Mouse (Mus musculus): ENCODE measurements at regions not wholly inside any gene's neighbourhood (a gene's known extent, or its start where the extent isn't known, plus 50 kb on each side); places are given as distances from the start of the nearest gene placed in this dataset.

DNA sequence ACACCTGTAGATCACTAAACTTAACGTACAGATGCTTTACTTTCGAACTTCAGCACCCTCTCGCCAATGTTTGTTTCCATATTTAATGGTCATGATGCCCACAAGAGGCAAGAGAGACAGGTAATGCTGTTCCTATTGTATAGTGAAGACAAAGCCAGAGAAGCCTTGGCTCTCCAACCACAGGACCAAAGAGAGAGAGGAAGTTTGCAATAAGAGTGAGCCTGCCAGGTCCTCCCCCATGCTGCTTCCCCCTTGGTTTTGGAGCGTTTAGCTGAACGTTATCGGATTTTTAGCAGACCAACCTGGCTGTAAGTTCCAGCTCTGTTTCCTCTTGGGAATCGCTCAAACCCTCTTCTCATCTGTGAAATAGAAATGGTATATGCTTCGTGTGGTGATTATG lies 150.1 kb upstream of the Bmper start:
- ATAC-seq (ENCODE audit: low read depth), result no peak
- no peak overlapping the region for H3K4me3 ChIP-seq
- no peaks in the 10 kb centered on the region for H3K36me3 ChIP-seq
- WGBS, result 82% methylated on average over 8 of the region's 8 CpGs
- H3K27ac ChIP-seq (replicated peaks), result no peak overlapping the region
- H3K9me3 ChIP-seq, result 0 out of 2 replicates have a peak, but pooled peaks cover 4% of the 10 kb centered on the region
- peaks cover 13% of the 10 kb centered on the region for H3K4me1 ChIP-seq (replicated peaks)
- no peaks in the 10 kb centered on the region for H3K27me3 ChIP-seq
- no peak overlapping the region for H3K4me2 ChIP-seq
- H3K9ac ChIP-seq, result no peak overlapping the region

GRCm38 (mm10) chr9:23083562-23083961 lies 139.3 kb upstream of the Bmper start:
- peak overlapping the region; percentile 83 for H3K27ac ChIP-seq (replicated peaks)
- peak; percentile 84 for ATAC-seq (ENCODE audit: low read depth)
- H3K36me3 ChIP-seq, result no peaks in the 10 kb centered on the region
- no peak overlapping the region for H3K4me3 ChIP-seq
- 10% methylated on average over 17 of the region's 17 CpGs for WGBS
- H3K4me1 ChIP-seq (replicated peaks), result peaks cover 20% of the 10 kb centered on the region
- H3K27me3 ChIP-seq, result peaks cover 3% of the 10 kb centered on the region; the same call in 1 of the 2 replicates
- H3K9me3 ChIP-seq, result no peaks in the 10 kb centered on the region
- peak overlapping the region; percentile 40 for H3K4me2 ChIP-seq
- H3K9ac ChIP-seq, result 0 out of 2 replicates have a peak overlapping the region, but pooled peaks have one; percentile 6

- Histone ChIP-seq H3K4me3 (no peak overlapping the region), H3K9me3 (no peaks in the 10 kb centered on the region), H3K4me2 (no peak overlapping the region), H3K36me3 (no peaks in the 10 kb centered on the region), H3K27ac (replicated peaks) (no peak overlapping the region), H3K4me1 (replicated peaks) (peaks cover 7% of the 10 kb centered on the region; the same call in 1 of the 2 replicates), H3K27me3 (peaks cover 3% of the 10 kb centered on the region; the same call in 1 of the 2 replicates), H3K9ac (no peak overlapping the region)
- ATAC-seq (ENCODE audit: low read depth), result no peak
- WGBS, result 83% methylated on average over 2 of the region's 2 CpGs
Measured at GRCm38 (mm10) chr9:23089339-23089738, 133.5 kb upstream of the Bmper start.

DNA sequence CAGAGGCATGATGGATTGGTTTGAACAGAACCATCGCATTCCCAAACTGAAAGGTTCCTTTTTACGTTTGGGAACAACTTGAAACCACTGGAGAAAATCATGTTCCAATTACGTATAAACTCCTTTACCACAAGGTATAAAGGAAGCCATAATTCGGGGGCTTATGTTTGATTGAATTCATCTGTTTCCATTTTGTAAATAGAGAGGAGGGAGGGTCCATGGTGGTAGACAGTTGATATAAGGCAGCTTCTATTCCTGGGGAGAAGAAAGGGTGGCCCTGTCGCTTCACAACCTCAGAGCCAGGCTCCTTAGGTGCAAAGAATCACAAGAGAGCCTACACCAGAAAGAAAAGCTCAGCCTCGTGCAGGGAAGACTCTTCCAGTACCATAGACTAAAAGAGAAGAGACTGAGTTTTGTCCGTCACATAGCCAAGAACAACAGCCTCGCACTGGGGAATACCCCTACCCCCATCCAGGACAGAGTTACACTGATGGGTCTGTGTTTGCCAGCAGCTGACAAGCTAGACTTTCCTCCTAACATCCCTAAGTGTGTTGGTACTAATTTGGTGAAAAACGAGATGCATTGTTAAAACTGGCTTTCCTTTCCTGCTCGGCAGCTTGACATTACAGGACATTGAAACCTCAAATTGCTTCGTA lies 125.6 kb upstream of the Bmper start:
- Histone ChIP-seq H3K4me3 (no peak overlapping the region), H3K27me3 (no peaks in the 10 kb centered on the region), H3K36me3 (no peaks in the 10 kb centered on the region), H3K4me2 (no peak overlapping the region), H3K27ac (replicated peaks) (no peak overlapping the region), H3K9ac (no peak overlapping the region), H3K4me1 (replicated peaks) (peaks cover 3% of the 10 kb centered on the region), H3K9me3 (no peaks in the 10 kb centered on the region)
- ATAC-seq (ENCODE audit: low read depth), result no peak
- WGBS, result 76% methylated on average over 11 of the region's 11 CpGs

DNA sequence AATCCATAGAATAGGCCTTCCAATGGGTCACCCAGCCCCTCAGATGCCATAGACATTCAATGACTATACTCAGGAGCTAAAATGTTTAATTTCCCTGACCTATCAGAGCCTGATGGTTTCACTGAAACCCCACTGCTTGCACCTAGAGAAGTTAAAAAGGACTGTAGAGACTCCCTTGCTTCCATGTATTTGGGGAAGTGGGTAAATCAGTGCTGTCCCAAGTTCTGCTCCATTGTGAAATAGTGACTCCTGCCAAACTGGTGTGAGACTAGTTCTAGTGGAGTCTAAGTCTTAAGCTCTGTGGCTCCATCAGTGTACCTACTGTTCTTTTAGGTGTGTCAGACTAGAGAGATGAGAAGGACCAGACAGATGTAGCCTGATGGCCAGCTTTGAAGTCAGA lies 121.3 kb upstream of the Bmper start:
- H3K27me3 ChIP-seq, result no peaks in the 10 kb centered on the region
- 0 out of 2 replicates have a peak, but pooled peaks have one; percentile 5 for ATAC-seq (ENCODE audit: low read depth)

GRCm38 (mm10) chr9:23101990-23102796 lies 120.7 kb upstream of the Bmper start:
- Histone ChIP-seq H3K27me3 (no peaks in the 10 kb centered on the region), H3K9ac (no peak overlapping the region), H3K36me3 (no peaks in the 10 kb centered on the region), H3K4me2 (no peak overlapping the region), H3K27ac (replicated peaks) (0 out of 2 replicates have a peak overlapping the region, but pooled peaks have one; percentile 2), H3K4me3 (no peak overlapping the region), H3K9me3 (no peaks in the 10 kb centered on the region), H3K4me1 (replicated peaks) (peaks cover 6% of the 10 kb centered on the region)
- WGBS, result 32% methylated on average over 9 of the region's 9 CpGs
- ATAC-seq (ENCODE audit: low read depth), result peak; percentile 91

More for the DNA sequence above, 121.3 kb upstream of the Bmper start:
- Histone ChIP-seq H3K9me3 (no peaks in the 10 kb centered on the region), H3K9ac (no peak overlapping the region), H3K4me2 (no peak overlapping the region), H3K4me3 (no peak overlapping the region), H3K4me1 (replicated peaks) (peaks cover 6% of the 10 kb centered on the region), H3K27ac (replicated peaks) (no peak overlapping the region), H3K36me3 (no peaks in the 10 kb centered on the region)

- Histone ChIP-seq H3K27ac (replicated peaks) (no peak overlapping the region), H3K4me1 (replicated peaks) (no peaks in the 10 kb centered on the region), H3K36me3 (no peaks in the 10 kb centered on the region), H3K4me3 (no peak overlapping the region), H3K4me2 (no peak overlapping the region), H3K9me3 (no peaks in the 10 kb centered on the region), H3K9ac (no peak overlapping the region), H3K27me3 (no peaks in the 10 kb centered on the region)
- 57% methylated on average over 6 of the region's 6 CpGs for WGBS
- ATAC-seq (ENCODE audit: low read depth), result no peak
Measured at GRCm38 (mm10) chr9:23111500-23111899, 111.4 kb upstream of the Bmper start.

DNA sequence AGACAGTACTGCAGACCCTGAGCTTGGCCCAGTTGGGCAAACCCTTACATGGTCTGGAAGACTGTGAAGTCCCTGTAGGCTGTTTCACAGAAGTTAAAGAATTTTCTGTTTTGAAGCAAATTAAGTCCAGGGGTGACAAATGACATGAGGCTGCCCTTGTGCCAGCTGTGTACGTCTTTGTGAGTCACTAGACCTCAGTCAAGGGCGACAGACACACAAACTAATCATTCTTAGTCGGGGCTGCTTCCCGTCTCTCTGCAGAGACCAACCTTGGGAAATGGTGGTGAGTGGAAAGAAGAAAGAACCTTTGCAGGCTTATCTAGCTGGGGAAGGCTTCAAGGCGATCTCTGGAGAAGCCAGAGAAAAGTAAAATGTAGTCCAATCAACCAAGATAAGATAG lies 107.8 kb upstream of the Bmper start:
- no peak for ATAC-seq (ENCODE audit: low read depth)
- H3K27me3 ChIP-seq, result no peaks in the 10 kb centered on the region
- no peak overlapping the region for H3K9ac ChIP-seq
- H3K4me3 ChIP-seq, result no peak overlapping the region
- H3K27ac ChIP-seq (replicated peaks), result no peak overlapping the region
- H3K36me3 ChIP-seq, result no peaks in the 10 kb centered on the region
- 81% methylated on average over 5 of the region's 5 CpGs for WGBS
- no peak overlapping the region for H3K4me2 ChIP-seq
- H3K9me3 ChIP-seq, result no peaks in the 10 kb centered on the region
- no peaks in the 10 kb centered on the region for H3K4me1 ChIP-seq (replicated peaks)

- ATAC-seq (ENCODE audit: low read depth), result no peak
- WGBS, result 88% methylated on average over 5 of the region's 5 CpGs
- H3K36me3 ChIP-seq, result no peaks in the 10 kb centered on the region
Measured at GRCm38 (mm10) chr9:23115540-23115939, 107.3 kb upstream of the Bmper start.

DNA sequence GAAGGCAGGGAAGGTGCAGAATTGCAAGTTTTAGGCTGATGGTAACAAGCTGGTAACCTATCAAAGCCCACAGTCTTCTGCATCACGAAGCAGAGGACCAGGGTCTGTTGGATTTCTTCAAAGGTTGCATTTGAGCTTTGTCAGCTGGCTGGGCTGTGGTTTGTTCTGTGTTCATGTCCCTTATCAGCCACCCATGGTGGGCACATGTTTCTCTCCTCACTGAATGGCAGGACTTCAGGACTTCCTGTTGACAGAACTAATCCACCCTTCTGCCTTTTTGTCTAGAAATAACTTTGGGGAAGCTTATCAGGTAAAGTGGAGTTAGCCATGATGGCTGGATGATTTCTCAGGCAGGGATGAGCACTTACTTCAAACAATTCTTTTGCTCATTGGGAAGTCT lies 106.6 kb upstream of the Bmper start:
- H3K4me2 ChIP-seq, result no peak overlapping the region
- no peaks in the 10 kb centered on the region for H3K9me3 ChIP-seq
- H3K9ac ChIP-seq, result no peak overlapping the region
- ATAC-seq (ENCODE audit: low read depth), result no peak
- no peaks in the 10 kb centered on the region for H3K36me3 ChIP-seq
- H3K27me3 ChIP-seq, result no peaks in the 10 kb centered on the region
- no peak overlapping the region for H3K27ac ChIP-seq (replicated peaks)
- H3K4me1 ChIP-seq (replicated peaks), result no peaks in the 10 kb centered on the region
- 83% methylated on average over 1 of the region's 1 CpGs for WGBS
- no peak overlapping the region for H3K4me3 ChIP-seq

More at GRCm38 (mm10) chr9:23115540-23115939, 107.3 kb upstream of the Bmper start:
- Histone ChIP-seq H3K4me1 (replicated peaks) (no peaks in the 10 kb centered on the region), H3K4me3 (no peak overlapping the region), H3K27ac (replicated peaks) (no peak overlapping the region), H3K4me2 (no peak overlapping the region), H3K27me3 (no peaks in the 10 kb centered on the region), H3K9me3 (no peaks in the 10 kb centered on the region), H3K9ac (no peak overlapping the region)

GRCm38 (mm10) chr9:23119811-23120210 lies 103.1 kb upstream of the Bmper start:
- H3K4me3 ChIP-seq, result no peak overlapping the region
- no peak for ATAC-seq (ENCODE audit: low read depth)
- no peaks in the 10 kb centered on the region for H3K36me3 ChIP-seq
- H3K4me1 ChIP-seq (replicated peaks), result no peaks in the 10 kb centered on the region
- no peaks in the 10 kb centered on the region for H3K9me3 ChIP-seq
- no peaks in the 10 kb centered on the region for H3K27me3 ChIP-seq
- WGBS, result 85% methylated on average over 4 of the region's 4 CpGs
- no peak overlapping the region for H3K4me2 ChIP-seq
- no peak overlapping the region for H3K27ac ChIP-seq (replicated peaks)
- H3K9ac ChIP-seq, result no peak overlapping the region

DNA sequence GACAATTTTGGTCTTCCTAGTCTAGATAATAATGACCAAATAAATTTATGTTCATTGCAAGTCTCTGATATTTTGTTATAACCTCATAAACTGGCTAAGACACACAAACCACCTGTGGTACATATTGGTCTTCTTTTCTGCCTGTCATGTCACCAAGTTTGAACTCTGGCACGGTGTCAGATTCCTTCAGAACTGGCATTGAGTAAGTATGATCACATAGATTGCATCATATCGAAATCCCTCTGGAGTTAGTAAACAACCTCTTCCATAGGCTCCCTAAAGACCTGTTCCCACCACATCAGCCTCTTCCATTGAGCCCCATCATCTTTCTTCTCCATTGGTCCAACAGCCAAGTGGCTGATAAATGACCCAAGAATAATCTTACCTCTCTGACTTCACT lies 102.1 kb upstream of the Bmper start:
- ATAC-seq (ENCODE audit: low read depth), result no peak
- Histone ChIP-seq H3K9me3 (no peaks in the 10 kb centered on the region), H3K36me3 (no peaks in the 10 kb centered on the region), H3K4me3 (no peak overlapping the region), H3K27me3 (no peaks in the 10 kb centered on the region), H3K4me2 (no peak overlapping the region), H3K4me1 (replicated peaks) (peaks cover 4% of the 10 kb centered on the region), H3K9ac (no peak overlapping the region), H3K27ac (replicated peaks) (no peak overlapping the region)
- WGBS, result 93% methylated on average over 2 of the region's 2 CpGs
